Mouse (Mus musculus): ENCODE data around the gene Dera. TPM values are rescaled to one million over a fixed set of nuclear protein-coding genes. Genes with fewer than 3 reads are reported as not detected.

Dera gene
- total RNA-seq, 2 experiments from 2014 or later, result 43.0 to 54.3 TPM

DNA sequence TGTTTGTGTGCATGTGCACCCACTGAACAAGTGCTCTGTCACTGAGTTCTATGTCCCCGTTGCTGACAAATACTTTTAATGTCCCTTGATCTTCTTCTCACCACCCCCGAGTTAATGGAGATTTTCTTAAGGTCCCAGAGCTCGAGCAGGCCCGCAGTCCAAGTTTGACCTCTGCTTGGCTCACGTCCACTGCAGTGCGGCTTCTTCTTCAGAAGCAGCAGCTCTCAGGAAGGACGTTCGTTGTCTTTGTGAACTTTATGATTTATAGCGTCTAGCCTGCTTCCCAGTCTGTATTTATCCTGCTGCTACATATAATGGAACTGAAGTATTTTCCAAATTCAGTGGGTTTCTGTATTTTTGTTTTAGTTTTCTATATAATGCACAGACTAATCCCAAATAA lies 44.9 kb downstream of the Dera start:
- ATAC-seq (replicated peaks; ENCODE audit: low FRiP score, low TSS enrichment, poor library complexity, severe bottlenecking), result no peak

DNA sequence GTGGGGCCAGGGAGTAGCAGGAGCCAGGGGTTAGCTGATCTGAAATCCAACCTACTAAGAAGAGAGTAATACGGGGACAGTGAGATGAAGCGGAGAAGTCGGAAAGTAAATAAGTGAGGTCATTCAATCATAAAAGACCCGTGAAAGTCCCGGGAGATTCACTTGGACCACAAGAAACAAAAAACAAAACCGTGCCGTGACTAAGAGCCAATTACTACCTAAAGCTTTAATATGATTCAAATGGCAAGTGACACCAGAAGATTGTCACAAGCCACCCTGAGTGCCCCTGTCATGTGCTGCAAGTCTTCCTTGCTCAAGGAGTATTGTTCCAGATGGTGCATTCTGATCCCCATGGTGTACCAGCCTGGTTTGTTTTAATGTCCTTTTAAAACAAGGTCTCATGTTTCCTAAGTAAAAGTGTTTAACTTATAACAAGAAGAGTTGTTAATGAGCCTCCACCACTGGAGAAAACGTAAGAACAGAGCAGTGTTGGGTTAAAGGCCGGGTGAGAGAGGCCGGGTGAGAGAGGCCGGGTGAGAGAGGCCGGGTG lies 49.2 kb downstream of the Dera start:
- ATAC-seq (replicated peaks; ENCODE audit: low FRiP score, low TSS enrichment, poor library complexity, severe bottlenecking), result no peak

DNA sequence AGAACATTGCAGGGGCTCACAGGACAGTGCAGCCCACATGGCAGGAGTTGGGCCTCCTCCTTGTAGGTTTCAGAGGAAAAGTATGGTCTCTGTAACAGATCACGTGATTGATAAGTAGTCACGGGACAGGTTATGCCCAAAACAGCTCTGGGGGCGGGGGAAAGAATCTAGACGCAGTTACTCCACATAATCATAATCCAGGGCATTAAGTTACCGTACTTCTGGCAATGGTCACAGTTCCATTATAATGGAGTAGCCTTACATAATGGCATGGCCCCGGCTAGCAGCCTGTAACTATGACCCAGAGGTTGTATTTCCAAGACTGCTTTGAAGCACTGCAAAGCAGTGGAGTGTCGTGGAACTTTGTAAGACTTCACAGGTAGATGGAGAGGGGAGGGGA lies 49.8 kb downstream of the Dera start:
- no peak for ATAC-seq (replicated peaks; ENCODE audit: low FRiP score, low TSS enrichment, poor library complexity, severe bottlenecking)

DNA sequence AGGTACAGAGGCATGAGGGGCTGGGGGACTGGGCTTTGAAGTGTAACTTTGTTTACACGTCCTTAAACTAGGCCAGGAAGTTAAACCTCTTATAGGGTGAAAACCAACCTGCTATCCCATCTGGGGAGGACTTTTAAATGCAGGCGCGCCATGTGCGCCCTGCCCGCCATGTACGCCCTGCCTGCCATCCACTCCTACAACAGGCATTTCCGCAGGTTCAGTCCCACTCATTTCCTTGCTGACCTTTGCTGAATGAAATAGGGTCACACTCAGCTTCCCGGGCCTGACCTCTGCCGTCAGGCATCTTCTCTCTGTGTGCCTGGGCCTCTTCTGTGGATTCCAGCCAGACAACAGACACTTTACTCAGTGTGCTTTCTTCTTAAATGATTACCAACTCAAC lies 50.3 kb downstream of the Dera start:
- no peak for ATAC-seq (replicated peaks; ENCODE audit: low FRiP score, low TSS enrichment, poor library complexity, severe bottlenecking)

DNA sequence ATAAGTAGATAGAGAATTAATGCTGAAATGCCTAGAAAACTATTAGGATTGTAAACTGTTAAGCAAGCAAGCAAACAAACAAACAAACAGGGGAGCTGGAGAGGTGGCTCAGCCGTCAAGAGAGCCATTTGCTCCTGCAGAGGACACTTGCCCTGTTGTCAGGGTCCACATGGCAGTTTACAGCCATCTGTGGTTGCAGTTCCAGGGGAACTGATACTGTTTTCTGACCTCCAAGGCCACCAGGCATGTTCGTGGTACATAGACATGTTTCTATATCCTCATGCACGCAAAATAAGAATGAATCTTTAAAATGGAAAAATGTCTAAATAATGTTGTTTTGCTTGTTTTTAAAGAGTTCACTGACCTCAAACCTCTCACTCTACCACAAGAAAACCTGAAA lies 52.0 kb downstream of the Dera start:
- no peak for ATAC-seq (replicated peaks; ENCODE audit: low FRiP score, low TSS enrichment, poor library complexity, severe bottlenecking)

DNA sequence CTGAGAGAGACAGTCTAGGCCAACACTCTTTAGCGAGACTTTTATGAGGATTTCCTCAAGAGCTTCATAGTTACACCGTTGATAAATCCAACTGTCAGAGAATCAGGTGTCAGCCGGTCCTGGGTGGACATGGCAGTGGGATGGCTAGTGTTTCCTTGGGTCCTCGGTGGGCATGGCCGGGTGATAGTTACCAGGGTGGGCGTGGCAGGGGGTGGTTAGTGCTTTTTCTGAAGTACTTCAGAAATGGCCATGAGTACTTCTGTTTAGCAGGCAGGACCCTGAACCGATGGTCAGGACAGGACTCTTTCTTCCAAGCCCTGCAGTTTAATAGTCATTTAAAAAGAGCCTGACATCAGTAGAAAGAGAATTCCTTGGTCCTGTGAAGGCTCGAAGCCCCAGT lies 52.5 kb downstream of the Dera start:
- ATAC-seq (replicated peaks; ENCODE audit: low FRiP score, low TSS enrichment, poor library complexity, severe bottlenecking), result no peak

DNA sequence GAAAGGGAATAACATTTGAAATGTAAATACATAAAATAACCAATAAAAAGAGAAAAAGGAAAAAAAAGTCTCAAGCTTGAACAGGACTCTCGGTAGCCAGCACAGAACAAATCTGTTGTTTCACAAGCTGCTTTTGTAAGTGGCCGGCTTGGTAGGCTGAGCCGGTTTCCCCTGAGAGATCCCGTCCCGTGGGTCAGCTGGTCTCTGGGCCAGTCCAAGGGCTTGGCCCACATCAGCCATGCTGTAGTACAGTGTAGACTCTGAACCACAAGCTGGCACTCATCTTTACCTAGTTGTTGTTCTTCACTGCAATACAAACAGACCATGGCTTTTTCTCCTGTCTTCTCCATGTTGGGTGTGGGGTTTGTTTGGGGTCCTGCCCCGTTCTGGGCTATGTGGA lies 53.0 kb downstream of the Dera start:
- no peak for ATAC-seq (replicated peaks; ENCODE audit: low FRiP score, low TSS enrichment, poor library complexity, severe bottlenecking)

DNA sequence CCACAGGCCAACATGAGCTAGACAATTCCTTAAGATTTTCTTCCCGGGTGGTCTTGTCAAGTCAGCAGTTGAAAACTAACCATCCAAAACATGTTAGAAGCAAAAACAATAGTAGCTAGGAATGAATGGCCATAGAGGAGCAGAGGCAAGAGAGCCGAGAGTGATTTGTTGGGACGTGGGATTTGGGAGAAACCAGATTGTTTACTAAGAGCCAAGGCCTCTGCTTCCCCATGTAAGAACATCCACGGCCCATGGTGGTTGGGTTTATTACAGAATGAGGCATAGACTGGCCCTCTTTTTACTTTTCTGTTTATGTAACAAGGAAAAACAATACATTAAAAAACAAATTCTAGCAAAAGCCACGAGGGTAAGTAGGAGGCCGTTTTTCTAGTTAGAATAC lies 54.4 kb downstream of the Dera start:
- no peak for ATAC-seq (replicated peaks; ENCODE audit: low FRiP score, low TSS enrichment, poor library complexity, severe bottlenecking)

DNA sequence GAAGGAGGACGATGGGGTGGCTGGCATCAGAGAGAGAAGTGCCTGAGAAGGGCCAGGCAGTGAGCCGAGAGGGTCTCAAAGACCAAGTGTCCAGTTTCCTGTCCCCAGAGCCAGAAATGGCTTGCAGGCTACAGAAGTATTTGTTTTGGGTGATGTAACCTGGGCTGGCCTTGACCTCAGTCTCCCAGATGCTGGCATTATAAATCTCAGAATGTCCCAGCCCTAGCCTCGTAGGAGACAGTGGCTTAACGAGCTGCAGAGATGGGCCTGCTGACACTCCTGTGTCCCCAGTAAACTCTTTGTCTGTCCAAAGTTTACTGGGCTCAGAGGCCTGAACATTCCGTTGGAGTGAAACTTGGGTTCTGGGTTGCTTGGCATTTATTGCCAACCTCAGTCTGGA lies 55.8 kb downstream of the Dera start:
- ATAC-seq (replicated peaks; ENCODE audit: low FRiP score, low TSS enrichment, poor library complexity, severe bottlenecking), result no peak

DNA sequence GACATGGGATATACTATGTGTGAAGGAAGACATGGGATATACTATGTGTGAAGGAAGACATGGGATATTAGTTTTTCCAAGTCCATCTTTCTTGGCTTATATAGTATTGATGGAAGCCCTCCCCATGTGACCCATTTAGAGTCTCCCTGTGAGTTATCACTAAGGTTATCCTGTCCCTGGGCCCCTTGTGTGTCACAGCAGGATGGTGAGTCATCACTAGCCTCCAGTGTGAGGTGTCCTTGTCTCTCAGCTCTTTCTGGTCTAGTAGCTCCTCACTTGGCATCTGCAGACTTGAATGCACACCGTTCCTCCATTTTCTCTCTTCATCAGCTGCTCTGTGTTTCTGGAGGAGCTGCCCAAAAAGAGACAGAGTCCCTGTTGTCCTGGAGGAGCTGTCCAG lies 59.7 kb downstream of the Dera start:
- ATAC-seq (replicated peaks; ENCODE audit: low FRiP score, low TSS enrichment, poor library complexity, severe bottlenecking), result no peak

DNA sequence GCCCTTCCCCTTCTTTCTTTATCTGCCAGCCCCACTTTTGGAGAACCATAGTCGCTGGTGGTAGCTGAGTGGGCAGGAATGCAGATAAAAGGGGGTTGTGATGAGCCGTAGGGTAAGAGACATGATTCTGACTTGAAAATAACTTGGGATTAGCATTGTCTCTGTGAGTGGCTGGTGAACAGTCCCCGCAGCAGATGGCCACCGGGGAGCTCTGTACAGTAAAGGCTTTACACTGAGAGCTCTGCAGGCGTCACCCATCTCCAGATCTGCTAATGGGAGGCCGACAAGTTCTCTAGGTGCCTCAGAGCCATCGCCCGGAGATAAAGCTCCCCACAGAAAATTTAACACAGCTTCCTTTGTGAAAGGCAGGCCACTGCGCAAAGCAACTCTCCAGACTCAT lies 62.2 kb downstream of the Dera start:
- ATAC-seq (replicated peaks; ENCODE audit: low FRiP score, low TSS enrichment, poor library complexity, severe bottlenecking), result no peak

DNA sequence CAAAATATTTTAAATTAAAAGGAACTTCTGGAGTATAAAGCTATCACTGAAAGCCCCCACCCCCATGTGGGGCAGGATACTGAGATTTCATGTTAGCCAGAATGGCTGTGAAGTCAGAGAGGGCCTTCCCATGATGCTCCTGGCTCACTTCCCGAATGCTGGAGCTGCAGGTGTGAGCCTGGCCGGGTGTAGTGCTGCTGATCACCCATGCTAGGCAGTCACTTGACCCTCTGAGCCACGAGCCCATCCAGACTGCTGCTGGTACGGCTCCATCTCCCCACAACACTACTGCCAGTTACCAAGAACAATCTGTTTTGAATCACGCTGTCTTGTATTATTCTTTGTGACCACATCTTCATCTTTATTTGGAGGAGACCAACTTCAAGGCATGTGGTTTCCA lies 68.2 kb downstream of the Dera start:
- no peak for ATAC-seq (replicated peaks; ENCODE audit: low FRiP score, low TSS enrichment, poor library complexity, severe bottlenecking)

DNA sequence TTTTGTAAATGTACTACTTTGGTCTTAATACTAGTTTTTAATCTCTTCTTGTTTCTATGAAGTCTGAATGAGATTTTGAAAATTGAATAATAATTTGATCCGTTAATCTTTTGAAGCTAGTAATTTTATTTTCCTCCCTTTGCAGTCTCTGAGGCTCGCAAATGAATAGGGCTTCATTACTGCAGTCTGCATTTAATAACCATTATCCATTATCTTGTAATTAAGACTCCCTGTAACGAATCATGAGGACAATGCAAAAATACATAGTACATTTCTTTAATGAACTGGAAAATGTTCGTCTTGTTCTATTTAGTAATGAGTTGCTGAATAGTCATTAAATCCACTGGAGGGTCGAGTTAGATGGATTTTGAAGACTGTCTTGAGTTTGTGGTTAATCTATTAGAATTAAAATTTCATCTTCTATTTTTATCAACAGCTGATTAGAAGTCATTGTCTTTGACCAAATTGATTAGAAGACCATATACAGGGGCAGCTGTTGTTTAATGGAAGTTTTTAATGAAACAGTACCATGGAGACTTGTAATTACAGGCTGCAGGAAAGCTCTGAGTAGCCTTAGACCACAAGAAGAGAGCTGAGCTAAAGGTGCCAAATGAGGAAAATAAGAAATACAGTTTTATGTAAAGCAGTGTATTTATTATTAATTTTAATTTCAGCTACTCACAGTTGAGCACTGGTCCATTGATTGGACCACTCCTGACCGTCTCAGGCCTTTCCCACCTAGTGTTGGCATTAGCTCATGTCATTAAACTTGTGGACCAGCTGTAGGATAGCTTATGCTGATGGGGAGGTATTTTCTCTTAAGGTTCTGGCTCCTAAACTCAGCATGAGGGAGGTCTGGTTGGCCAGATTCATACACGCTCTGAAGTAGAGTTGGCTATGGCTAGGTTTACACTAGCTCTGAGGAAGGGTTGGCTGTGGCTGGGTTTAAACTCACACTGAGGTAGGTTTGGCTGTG lies 70.0 kb downstream of the Dera start:
- ATAC-seq (replicated peaks; ENCODE audit: low FRiP score, low TSS enrichment, poor library complexity, severe bottlenecking), result no peak

DNA sequence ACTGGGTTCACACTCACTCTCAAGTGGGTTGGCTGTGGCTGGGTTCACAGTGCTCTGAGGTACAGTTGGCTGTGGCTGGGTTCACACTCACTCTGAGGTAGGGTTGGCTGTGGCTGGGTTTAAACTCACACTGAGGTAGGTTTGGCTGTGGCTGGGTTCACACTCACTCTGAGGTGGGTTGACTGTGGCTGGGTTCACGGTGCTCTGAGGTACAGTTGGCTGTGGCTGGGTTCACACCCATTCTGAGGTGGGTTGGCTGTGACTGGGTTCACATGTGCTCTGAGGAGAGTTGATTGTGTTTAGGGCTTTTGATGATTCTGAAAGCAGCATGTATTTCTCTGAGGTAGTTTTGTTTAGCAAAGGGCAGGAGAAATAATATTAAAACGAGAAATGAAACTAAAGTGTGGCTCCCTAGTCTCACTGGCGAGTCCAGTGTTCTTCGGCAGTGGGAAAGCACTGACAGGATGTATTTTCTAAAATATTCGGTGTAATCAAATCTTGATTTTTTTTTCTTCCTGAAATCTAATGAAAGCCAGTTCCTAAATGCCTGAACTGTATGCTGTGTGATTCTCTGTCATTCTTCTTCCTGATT lies 70.8 kb downstream of the Dera start:
- no peak for ATAC-seq (replicated peaks; ENCODE audit: low FRiP score, low TSS enrichment, poor library complexity, severe bottlenecking)

DNA sequence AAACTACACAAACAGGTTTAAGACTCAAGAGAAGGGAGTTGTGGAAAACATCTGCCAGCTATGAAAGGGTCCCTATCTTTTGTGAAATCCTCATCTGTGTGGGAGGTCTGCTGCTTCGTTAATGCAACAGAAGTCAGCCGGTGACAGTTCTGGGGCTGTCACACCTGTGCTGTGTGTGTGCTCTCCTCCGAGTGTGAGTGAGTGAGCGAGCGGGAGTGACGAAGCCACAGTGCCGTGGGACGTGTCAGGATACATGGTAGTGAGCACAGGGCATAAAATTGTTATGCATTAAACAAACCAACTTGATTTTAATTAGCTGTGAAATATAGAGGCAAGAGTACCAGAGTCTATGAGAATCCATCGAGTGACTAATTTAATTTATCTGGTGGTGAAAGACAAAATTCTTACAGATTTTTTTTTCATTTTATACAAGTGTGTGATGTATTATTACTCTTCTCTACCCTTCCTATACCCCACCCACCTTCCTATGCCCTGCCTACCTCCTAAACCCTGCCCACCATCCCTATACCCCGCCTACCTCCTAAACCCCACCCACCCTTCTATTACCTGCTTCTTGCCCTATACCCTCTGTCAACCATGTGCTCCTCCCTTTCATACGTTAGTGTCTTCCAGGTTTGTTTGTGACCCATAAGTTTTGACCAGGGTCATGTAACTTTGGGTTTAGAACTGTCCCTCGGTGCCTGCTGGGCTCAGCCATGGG lies 74.9 kb downstream of the Dera start:
- no peak for ATAC-seq (replicated peaks; ENCODE audit: low FRiP score, low TSS enrichment, poor library complexity, severe bottlenecking)

DNA sequence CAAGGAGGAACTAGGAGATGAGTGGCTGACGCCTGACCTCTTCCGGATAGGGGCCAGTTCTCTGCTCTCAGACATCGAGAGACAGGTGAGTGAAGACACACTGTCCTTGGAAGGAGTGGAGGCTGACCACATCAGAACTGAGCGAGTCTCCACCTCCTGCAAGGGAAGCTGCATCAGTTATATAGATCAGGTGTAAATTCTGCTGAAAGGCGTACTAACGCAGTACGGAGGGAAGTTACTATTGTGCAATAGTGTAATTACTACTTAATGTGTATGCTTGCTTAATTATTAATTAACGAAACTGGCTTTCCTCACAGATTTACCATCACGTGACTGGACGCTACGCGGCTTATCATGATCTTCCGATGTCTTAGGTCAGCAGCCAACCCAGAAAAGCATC lies 82.5 kb downstream of the Dera start:
- ATAC-seq (replicated peaks; ENCODE audit: low FRiP score, low TSS enrichment, poor library complexity, severe bottlenecking), result no peak

DNA sequence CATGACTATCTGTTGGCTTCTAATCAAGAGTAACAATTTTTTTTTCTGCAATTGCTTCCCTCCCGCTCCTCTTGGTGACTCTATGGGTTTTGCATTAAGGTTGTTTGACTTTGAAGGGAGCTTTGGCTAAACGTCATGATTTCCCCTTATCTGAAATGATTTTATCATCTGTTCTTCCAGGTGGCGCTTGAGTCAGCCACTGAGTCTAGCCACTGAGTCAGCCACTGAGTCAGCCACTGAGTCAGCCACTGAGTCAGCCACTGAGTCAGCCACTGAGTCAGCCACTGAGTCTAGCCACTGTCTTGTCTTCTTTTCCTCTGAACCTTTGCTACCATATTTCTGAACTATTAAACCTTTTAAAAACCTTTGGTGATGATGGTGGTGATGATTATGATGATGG lies 89.0 kb downstream of the Dera start:
- ATAC-seq (replicated peaks; ENCODE audit: low FRiP score, low TSS enrichment, poor library complexity, severe bottlenecking), result no peak

DNA sequence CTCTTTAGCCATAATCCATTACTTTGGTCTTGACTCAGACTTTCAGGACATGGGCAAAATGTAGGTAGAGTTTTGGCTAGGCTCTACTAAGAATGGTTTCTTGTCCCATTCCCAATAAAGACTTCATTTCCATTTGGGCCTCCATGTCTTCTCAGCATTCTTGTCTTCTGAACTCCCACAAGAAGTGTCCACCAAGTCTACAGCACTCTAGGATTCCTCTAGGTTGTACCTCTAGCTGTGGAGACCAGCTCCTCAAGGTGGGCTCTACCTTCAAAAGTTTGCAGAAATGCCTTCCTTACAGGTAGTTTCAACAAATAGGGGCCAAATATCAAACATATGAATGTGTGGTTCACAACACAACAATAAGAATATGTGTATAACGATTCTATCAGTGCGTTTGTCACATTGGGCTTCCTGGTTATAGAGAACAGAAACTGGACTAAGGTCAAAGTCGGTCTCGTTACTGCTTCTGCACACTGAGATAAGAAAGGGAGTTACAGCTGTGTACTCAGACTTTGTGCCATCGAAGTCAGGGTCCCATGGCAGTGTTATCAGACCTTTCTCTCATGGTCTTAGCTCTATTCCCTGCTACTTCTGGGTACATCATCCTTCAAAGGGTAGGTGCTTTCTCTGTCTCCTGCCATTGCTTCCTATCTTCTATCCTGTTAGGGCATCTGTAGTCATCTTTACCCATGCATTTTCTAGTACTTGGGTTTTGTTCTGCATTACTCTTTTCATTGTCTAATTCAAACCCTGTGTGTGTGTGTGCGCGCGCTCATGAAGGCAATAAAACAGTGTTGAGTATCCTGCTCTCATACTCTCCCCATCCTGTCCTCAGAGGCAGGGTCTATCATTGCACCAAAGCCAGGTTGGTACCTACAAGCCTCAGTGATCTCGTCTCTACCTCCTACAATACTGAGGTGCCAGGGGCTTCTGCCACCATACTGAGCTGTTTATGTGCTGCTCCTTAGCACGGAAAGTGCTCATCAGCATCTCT lies 103.2 kb downstream of the Dera start:
- ATAC-seq (replicated peaks; ENCODE audit: low FRiP score, low TSS enrichment, poor library complexity, severe bottlenecking), result no peak

DNA sequence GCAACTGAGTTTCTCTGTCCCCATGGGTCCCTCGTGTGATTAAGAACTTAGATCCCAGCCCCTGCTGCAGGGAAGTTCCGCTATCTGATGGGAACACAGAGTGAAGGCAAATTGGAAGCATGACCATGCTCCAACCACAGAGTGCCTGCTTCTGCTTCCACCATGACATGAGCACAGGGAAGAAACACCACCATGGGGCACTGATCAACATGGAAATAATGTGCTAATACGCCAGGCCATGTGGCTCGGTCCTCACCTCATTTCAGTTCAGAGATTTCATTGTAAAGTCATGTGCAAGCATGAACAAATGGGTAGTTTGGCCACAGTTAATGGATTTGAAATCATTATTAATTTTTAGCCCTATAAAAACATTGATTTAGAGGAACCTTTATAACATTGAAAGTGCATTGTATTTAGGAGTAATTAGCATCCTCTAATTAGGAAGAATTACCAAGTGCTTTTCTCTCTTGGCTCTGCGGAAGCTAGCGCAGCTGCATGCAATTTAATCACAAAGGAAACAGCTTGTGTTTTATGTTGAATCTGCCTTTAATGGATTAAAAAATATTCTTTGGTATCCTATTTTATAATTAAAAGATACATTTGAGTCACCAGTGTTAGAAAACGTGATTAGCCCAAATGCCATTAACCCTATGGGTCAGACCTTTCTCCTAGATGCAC lies 115.7 kb downstream of the Dera start:
- ATAC-seq (replicated peaks; ENCODE audit: low FRiP score, low TSS enrichment, poor library complexity, severe bottlenecking), result no peak
